Mouse (Mus musculus) adrenal gland (tissue): ENCODE measurements at regions not wholly inside any gene's neighbourhood (a gene's known extent, or its start where the extent isn't known, plus 50 kb on each side); places are given as distances from the start of the nearest gene placed in this dataset.

Source experiments
- intact Hi-C: fragments of 180-260 bp; cut with DNase I; formaldehyde crosslinking; loops from one replicate; pipeline ENCODE4 v1.15.1; 2025

- intact Hi-C loops: loop anchor here (5.0 kb wide), 2 partner anchors 38 to 53 kb away; no protein-coding TSS in a partner anchor
These were observed 77.8 kb downstream of the Rpia start for GRCm38 (mm10) chr6:70714239-70714638.

GRCm38 (mm10) chr6:70713665-70714064, 78.4 kb downstream of the Rpia start:
- intact Hi-C loops: loop anchor here (5.0 kb wide), 2 partner anchors 39 to 54 kb away; no protein-coding TSS in a partner anchor

GRCm38 (mm10) chr6:70713118-70713517, 78.9 kb downstream of the Rpia start:
- intact Hi-C loops: loop anchor here (5.0 kb wide), 2 partner anchors 39 to 54 kb away; no protein-coding TSS in a partner anchor

GRCm38 (mm10) chr6:70709338-70710055, 82.5 kb downstream of the Rpia start:
- intact Hi-C loops: loop anchor here (5.0 kb wide), 2 partner anchors 43 to 58 kb away; no protein-coding TSS in a partner anchor

- intact Hi-C loops: no loop called here
These were observed 96.4 kb downstream of the Rpia start for GRCm38 (mm10) chr6:70695596-70695995.
